Mouse (Mus musculus): ENCODE measurements around the gene Hnrnph3. TPM values are rescaled to one million over a fixed set of nuclear protein-coding genes. Genes with fewer than 3 reads are reported as not detected.
"Not testable (repeated sequence)": the region's sequence is repeated elsewhere in the genome, so short reads cannot be mapped to it uniquely, and the experiment has no call there.

Gene Hnrnph3
- polyA plus RNA-seq, 1 experiment from 2014 or later, result 100 TPM

- H3K36me3 ChIP-seq; ATAC-seq (ENCODE audit: insufficient number of reproducible peaks, low FRiP score, low TSS enrichment, low read depth); H3K4me3 ChIP-seq (replicated peaks); H3K4me1 ChIP-seq; H3K27ac ChIP-seq (replicated peaks); H3K9me3 ChIP-seq (replicated peaks); H3K27me3 ChIP-seq; H3K4me2 ChIP-seq (replicated peaks); H3K9ac ChIP-seq: not testable (repeated sequence)
- WGBS, result 85% methylated on average over 6 of the region's 6 CpGs
Observed at GRCm38 (mm10) chr10:63054071-63054470, 30.1 kb upstream of the Hnrnph3 start.

GRCm38 (mm10) chr10:63053007-63053406 is 29.0 kb upstream of the Hnrnph3 start:
- 46% methylated on average over 6 of the region's 6 CpGs for WGBS
- no peak overlapping the region for H3K9ac ChIP-seq
- no peaks in the 10 kb centered on the region for H3K4me1 ChIP-seq
- no peaks in the 10 kb centered on the region for H3K27me3 ChIP-seq
- H3K4me2 ChIP-seq (replicated peaks), result no peak overlapping the region
- no peak for ATAC-seq (ENCODE audit: insufficient number of reproducible peaks, low FRiP score, low TSS enrichment, low read depth)
- H3K36me3 ChIP-seq, result no peaks in the 10 kb centered on the region
- H3K27ac ChIP-seq (replicated peaks), result no peak overlapping the region
- H3K9me3 ChIP-seq (replicated peaks), result no peaks in the 10 kb centered on the region
- H3K4me3 ChIP-seq (replicated peaks), result no peak overlapping the region

- ATAC-seq (ENCODE audit: insufficient number of reproducible peaks, low FRiP score, low TSS enrichment, low read depth), result no peak
- H3K4me2 ChIP-seq (replicated peaks), result no peak overlapping the region
Observed at GRCm38 (mm10) chr10:63052011-63052410, 28.0 kb upstream of the Hnrnph3 start.

GRCm38 (mm10) chr10:63051267-63051666 is 27.2 kb upstream of the Hnrnph3 start:
- no peaks in the 10 kb centered on the region for H3K9me3 ChIP-seq (replicated peaks)
- no peak overlapping the region for H3K4me2 ChIP-seq (replicated peaks)

More at GRCm38 (mm10) chr10:63052011-63052410, 28.0 kb upstream of the Hnrnph3 start:
- Histone ChIP-seq H3K27me3 (no peaks in the 10 kb centered on the region), H3K4me1 (no peaks in the 10 kb centered on the region), H3K4me3 (replicated peaks) (no peak overlapping the region), H3K9me3 (replicated peaks) (no peaks in the 10 kb centered on the region), H3K9ac (no peak overlapping the region), H3K27ac (replicated peaks) (no peak overlapping the region), H3K36me3 (no peaks in the 10 kb centered on the region)
- WGBS, result 78% methylated on average over 6 of the region's 6 CpGs

GRCm38 (mm10) chr10:63049106-63049505 is 25.1 kb upstream of the Hnrnph3 start:
- WGBS, result 90% methylated on average over 2 of the region's 2 CpGs
- Histone ChIP-seq H3K9me3 (replicated peaks) (no peaks in the 10 kb centered on the region), H3K4me2 (replicated peaks) (no peak overlapping the region), H3K36me3 (no peaks in the 10 kb centered on the region), H3K27me3 (no peaks in the 10 kb centered on the region), H3K9ac (no peak overlapping the region), H3K4me3 (replicated peaks) (no peak overlapping the region), H3K4me1 (no peaks in the 10 kb centered on the region), H3K27ac (replicated peaks) (no peak overlapping the region)
- ATAC-seq (ENCODE audit: insufficient number of reproducible peaks, low FRiP score, low TSS enrichment, low read depth), result no peak

More at GRCm38 (mm10) chr10:63051267-63051666, 27.2 kb upstream of the Hnrnph3 start:
- Histone ChIP-seq H3K36me3 (no peaks in the 10 kb centered on the region), H3K4me1 (no peaks in the 10 kb centered on the region), H3K27me3 (no peaks in the 10 kb centered on the region), H3K4me3 (replicated peaks) (no peak overlapping the region), H3K27ac (replicated peaks) (no peak overlapping the region), H3K9ac (no peak overlapping the region)
- 70% methylated on average over 7 of the region's 7 CpGs for WGBS
- no peak for ATAC-seq (ENCODE audit: insufficient number of reproducible peaks, low FRiP score, low TSS enrichment, low read depth)

GRCm38 (mm10) chr10:63047751-63048150 is 23.7 kb upstream of the Hnrnph3 start:
- 88% methylated on average over 8 of the region's 8 CpGs for WGBS
- Histone ChIP-seq H3K4me3 (replicated peaks) (no peak overlapping the region), H3K4me1 (no peaks in the 10 kb centered on the region), H3K36me3 (no peaks in the 10 kb centered on the region), H3K4me2 (replicated peaks) (no peak overlapping the region), H3K9me3 (replicated peaks) (no peaks in the 10 kb centered on the region), H3K9ac (no peak overlapping the region), H3K27ac (replicated peaks) (no peak overlapping the region), H3K27me3 (no peaks in the 10 kb centered on the region)
- no peak for ATAC-seq (ENCODE audit: insufficient number of reproducible peaks, low FRiP score, low TSS enrichment, low read depth)

- 56% methylated on average over 3 of the region's 3 CpGs for WGBS
- no peak for ATAC-seq (ENCODE audit: insufficient number of reproducible peaks, low FRiP score, low TSS enrichment, low read depth)
Observed at GRCm38 (mm10) chr10:63043154-63043553, 19.1 kb upstream of the Hnrnph3 start.

GRCm38 (mm10) chr10:63039867-63040628 is 16.0 kb upstream of the Hnrnph3 start:
- WGBS, result 79% methylated on average over 5 of the region's 5 CpGs
- ATAC-seq (ENCODE audit: insufficient number of reproducible peaks, low FRiP score, low TSS enrichment, low read depth), result no peak
- Histone ChIP-seq H3K4me2 (replicated peaks) (no peak overlapping the region), H3K4me1 (no peaks in the 10 kb centered on the region), H3K9me3 (replicated peaks) (no peaks in the 10 kb centered on the region), H3K4me3 (replicated peaks) (no peak overlapping the region), H3K27me3 (no peaks in the 10 kb centered on the region), H3K36me3 (no peaks in the 10 kb centered on the region), H3K9ac (no peak overlapping the region), H3K27ac (replicated peaks) (no peak overlapping the region)

More at GRCm38 (mm10) chr10:63043154-63043553, 19.1 kb upstream of the Hnrnph3 start:
- no peak overlapping the region for H3K4me3 ChIP-seq (replicated peaks)
- H3K27ac ChIP-seq (replicated peaks), result no peak overlapping the region
- H3K27me3 ChIP-seq, result no peaks in the 10 kb centered on the region
- no peaks in the 10 kb centered on the region for H3K4me1 ChIP-seq
- no peak overlapping the region for H3K9ac ChIP-seq
- H3K36me3 ChIP-seq, result no peaks in the 10 kb centered on the region
- no peaks in the 10 kb centered on the region for H3K9me3 ChIP-seq (replicated peaks)
- no peak overlapping the region for H3K4me2 ChIP-seq (replicated peaks)

- H3K4me1 ChIP-seq, result no peaks in the 10 kb centered on the region
- WGBS, result 53% methylated on average over 14 of the region's 14 CpGs
- peak overlapping the region; percentile 11; the same call in 1 of the 2 replicates for H3K27ac ChIP-seq (replicated peaks)
- no peak overlapping the region for H3K4me2 ChIP-seq (replicated peaks)
- no peaks in the 10 kb centered on the region for H3K36me3 ChIP-seq
- H3K4me3 ChIP-seq (replicated peaks), result no peak overlapping the region
- no peaks in the 10 kb centered on the region for H3K9me3 ChIP-seq (replicated peaks)
- H3K9ac ChIP-seq, result no peak overlapping the region
- no peak for ATAC-seq (ENCODE audit: insufficient number of reproducible peaks, low FRiP score, low TSS enrichment, low read depth)
- H3K27me3 ChIP-seq, result no peaks in the 10 kb centered on the region
Observed at GRCm38 (mm10) chr10:63038571-63039320, 14.7 kb upstream of the Hnrnph3 start.

GRCm38 (mm10) chr10:63032956-63033355 is 8.9 kb upstream of the Hnrnph3 start:
- H3K9me3 ChIP-seq (replicated peaks), result no peaks in the 10 kb centered on the region
- H3K4me2 ChIP-seq (replicated peaks), result no peak overlapping the region
- H3K4me1 ChIP-seq, result no peaks in the 10 kb centered on the region
- no peaks in the 10 kb centered on the region for H3K36me3 ChIP-seq
- no peak overlapping the region for H3K9ac ChIP-seq
- WGBS, result 50% methylated on average over 3 of the region's 3 CpGs
- no peaks in the 10 kb centered on the region for H3K27me3 ChIP-seq
- no peak overlapping the region for H3K4me3 ChIP-seq (replicated peaks)
- H3K27ac ChIP-seq (replicated peaks), result no peak overlapping the region
- no peak for ATAC-seq (ENCODE audit: insufficient number of reproducible peaks, low FRiP score, low TSS enrichment, low read depth)

- Histone ChIP-seq H3K4me1 (no peaks in the 10 kb centered on the region), H3K9ac (no peak overlapping the region), H3K27ac (replicated peaks) (no peak overlapping the region), H3K4me3 (replicated peaks) (no peak overlapping the region), H3K36me3 (no peaks in the 10 kb centered on the region), H3K27me3 (no peaks in the 10 kb centered on the region), H3K4me2 (replicated peaks) (no peak overlapping the region), H3K9me3 (replicated peaks) (no peaks in the 10 kb centered on the region)
- 79% methylated on average over 3 of the region's 3 CpGs for WGBS
- no peak for ATAC-seq (ENCODE audit: insufficient number of reproducible peaks, low FRiP score, low TSS enrichment, low read depth)
Observed at GRCm38 (mm10) chr10:63032267-63032666, 8.2 kb upstream of the Hnrnph3 start.

Measured in embryonic facial prominence, embryonic 15.5 days (tissue).